Mouse (Mus musculus) cerebellum, postnatal 10 days (tissue): ENCODE measurements around the gene Olfr1511.
"Not testable (repeated sequence)": the region's sequence is repeated elsewhere in the genome, so short reads cannot be mapped to it uniquely, and the experiment has no call there.

ENCODE experiments used
- DNase-seq, 2 experiments: peaks; one replicate each; pipeline ENCODE4 v3.0.0; 2021; ENCODE audit warnings: mixed read lengths in 2 of 2

Olfr1511 gene

GRCm38 (mm10) chr14:52397279-52397678 is at the start of gene Olfr1511:
TSS of gene Olfr1511 (minus strand) at chr14:52397379.
- DNase-seq = no peak

- no peak for DNase-seq
These were observed 45.5 kb upstream of the Olfr1511 start, which contains the start of gene Olfr1509 for GRCm38 (mm10) chr14:52442690-52443089. TSS of gene Olfr1509 (plus strand) at chr14:52442990.

- no peak for DNase-seq
These were observed 30.5 kb upstream of the Olfr1511 start for GRCm38 (mm10) chr14:52427686-52428085.

- no peak for DNase-seq
These were observed 17.1 kb upstream of the Olfr1511 start, which contains the start of gene Olfr1510 for GRCm38 (mm10) chr14:52414273-52414672. TSS of gene Olfr1510 (minus strand) at chr14:52414373.

GRCm38 (mm10) chr14:52410142-52410919 is 13.2 kb upstream of the Olfr1511 start:
- DNase-seq = not testable (repeated sequence)

GRCm38 (mm10) chr14:52390084-52390848 is 6.9 kb downstream of the Olfr1511 start:
- DNase-seq = not testable (repeated sequence)

GRCm38 (mm10) chr14:52379068-52379467 is 18.1 kb downstream of the Olfr1511 start, which contains the start of gene Olfr1512:
TSS of gene Olfr1512 (minus strand) at chr14:52379168.
- DNase-seq = no peak

- no peak for DNase-seq
These were observed 28.4 kb downstream of the Olfr1511 start for GRCm38 (mm10) chr14:52368741-52369140.

GRCm38 (mm10) chr14:52356308-52356707 is 40.9 kb downstream of the Olfr1511 start, which contains the start of gene Olfr1513:
TSS of gene Olfr1513 (minus strand) at chr14:52356408.
- DNase-seq = no peak
